Mouse (Mus musculus): Measurements from ENCODE around the gene Dnmbp. TPM values are rescaled to one million over a fixed set of nuclear protein-coding genes. Genes with fewer than 3 reads are reported as not detected.

Gene Dnmbp
- total RNA-seq, 4 experiments from 2014 or later: 10.8 to 13.3 (median 11.7) TPM

GRCm38 (mm10) chr19:43914986-43915385 is 25.0 kb downstream of the Dnmbp start:
- no peak for DNase-seq (ENCODE audit: low spot score in 2 of 2)

GRCm38 (mm10) chr19:43912775-43913486 is 27.1 kb downstream of the Dnmbp start:
- no peak for DNase-seq (ENCODE audit: low spot score in 2 of 2)

- DNase-seq (ENCODE audit: low spot score in 2 of 2): no peak
Measured at GRCm38 (mm10) chr19:43906492-43906891, 33.5 kb downstream of the Dnmbp start.

GRCm38 (mm10) chr19:43905985-43906384 is 34.0 kb downstream of the Dnmbp start:
- no peak for DNase-seq (ENCODE audit: low spot score in 2 of 2)

- DNase-seq (ENCODE audit: low spot score in 2 of 2): no peak
Measured at GRCm38 (mm10) chr19:43905136-43905535, 34.9 kb downstream of the Dnmbp start.

- no peak for DNase-seq (ENCODE audit: low spot score in 2 of 2)
Measured at GRCm38 (mm10) chr19:43904327-43904726, 35.7 kb downstream of the Dnmbp start.

GRCm38 (mm10) chr19:43902887-43903286 is 37.1 kb downstream of the Dnmbp start:
- DNase-seq (ENCODE audit: low spot score in 2 of 2): no peak

- no peak for DNase-seq (ENCODE audit: low spot score in 2 of 2)
Measured at GRCm38 (mm10) chr19:43900690-43901089, 39.3 kb downstream of the Dnmbp start.

GRCm38 (mm10) chr19:43898547-43898946 is 41.4 kb downstream of the Dnmbp start:
- no peak for DNase-seq (ENCODE audit: low spot score in 2 of 2)

- no peak for DNase-seq (ENCODE audit: low spot score in 2 of 2)
Measured at GRCm38 (mm10) chr19:43896441-43896840, 43.5 kb downstream of the Dnmbp start.

- DNase-seq (ENCODE audit: low spot score in 2 of 2): no peak
Measured at GRCm38 (mm10) chr19:43895951-43896350, 44.0 kb downstream of the Dnmbp start.

- no peak for DNase-seq (ENCODE audit: low spot score in 2 of 2)
Measured at GRCm38 (mm10) chr19:43894821-43895220, 45.2 kb downstream of the Dnmbp start.

GRCm38 (mm10) chr19:43894070-43894469 is 45.9 kb downstream of the Dnmbp start:
- DNase-seq (ENCODE audit: low spot score in 2 of 2): no peak

GRCm38 (mm10) chr19:43890487-43890886 is 49.5 kb downstream of the Dnmbp start:
- no peak for DNase-seq (ENCODE audit: low spot score in 2 of 2)

GRCm38 (mm10) chr19:43887725-43888124 is 52.3 kb downstream of the Dnmbp start:
- no peak for DNase-seq (ENCODE audit: low spot score in 2 of 2)

- no peak for DNase-seq (ENCODE audit: low spot score in 2 of 2)
Measured at GRCm38 (mm10) chr19:43887242-43887641, 52.7 kb downstream of the Dnmbp start.

- DNase-seq (ENCODE audit: low spot score in 2 of 2): no peak
Measured at GRCm38 (mm10) chr19:43886371-43887099, 53.5 kb downstream of the Dnmbp start.

GRCm38 (mm10) chr19:43884668-43885498 is 55.1 kb downstream of the Dnmbp start:
- no peak for DNase-seq (ENCODE audit: low spot score in 2 of 2)

GRCm38 (mm10) chr19:43882895-43883573 is 57.0 kb downstream of the Dnmbp start:
- no peak for DNase-seq (ENCODE audit: low spot score in 2 of 2)

GRCm38 (mm10) chr19:43881615-43882014 is 58.4 kb downstream of the Dnmbp start:
- no peak for DNase-seq (ENCODE audit: low spot score in 2 of 2)

GRCm38 (mm10) chr19:43880420-43880819 is 59.6 kb downstream of the Dnmbp start:
- no peak for DNase-seq (ENCODE audit: low spot score in 2 of 2)

Data from layer of hippocampus, adult 8-10 months (tissue).